Mouse (Mus musculus): Measurements from ENCODE around the gene Rtp3. TPM values are rescaled to one million over a fixed set of nuclear protein-coding genes. Genes with fewer than 3 reads are reported as not detected.

Rtp3 gene
- polyA plus RNA-seq (2014; fragmentation: Nextera tagmentation; extraction: Ambion mirVana): 0.12 TPM in 1 of 2 replicates, not detected in the other

- Histone ChIP-seq H3K36me3 (ENCODE audit: control insufficient read depth, insufficient read depth, low read length) (no peaks in the 10 kb centered on the region), H3K9me3 (ENCODE audit: control insufficient read depth, low read length) (no peaks in the 10 kb centered on the region), H3K9ac (ENCODE audit: low read length) (no peak within 1 kb of the TSS), H3K4me2 (ENCODE audit: low read length) (no peak within 1 kb of the TSS), H3K27ac (replicated peaks in 1 of 2; ENCODE audit: control insufficient read depth in 1 of 2, insufficient read depth in 1 of 2, low read depth in 2 of 2, low read length in 2 of 2) (no peak within 1 kb of the TSS), H3K27me3 (ENCODE audit: control insufficient read depth, insufficient read depth, low read length) (no peaks in the 10 kb centered on the region), H3K4me1 (ENCODE audit: control insufficient read depth in 2 of 2, insufficient read depth in 2 of 2, low read length in 2 of 2) (peaks cover 0 to 2% of the 10 kb centered on the region in 2 experiments; a peak in 1 of 4 replicates), H3K4me3 (ENCODE audit: control insufficient read depth in 1 of 2, insufficient read depth in 1 of 2, low read depth in 1 of 2, low read length in 2 of 2) (no peak within 1 kb of the TSS)
- 42% methylated on average over 6 of the region's 6 CpGs for WGBS
- no peak for ATAC-seq (ENCODE audit: insufficient number of reproducible peaks, insufficient read depth, low FRiP score, low read depth)
Observed at GRCm38 (mm10) chr9:110990204-110990603, at the start of gene Rtp3. Gene Rtp3 (minus strand): TSS chr9:110990583.

- Histone ChIP-seq H3K4me3 (ENCODE audit: control insufficient read depth in 1 of 2, insufficient read depth in 1 of 2, low read depth in 1 of 2, low read length in 2 of 2) (no peak overlapping the region), H3K27me3 (ENCODE audit: control insufficient read depth, insufficient read depth, low read length) (no peaks in the 10 kb centered on the region), H3K36me3 (ENCODE audit: control insufficient read depth, insufficient read depth, low read length) (no peaks in the 10 kb centered on the region), H3K9ac (ENCODE audit: low read length) (no peak overlapping the region), H3K4me1 (ENCODE audit: control insufficient read depth in 2 of 2, insufficient read depth in 2 of 2, low read length in 2 of 2) (no peaks in the 10 kb centered on the region), H3K4me2 (ENCODE audit: low read length) (no peak overlapping the region), H3K27ac (replicated peaks in 1 of 2; ENCODE audit: control insufficient read depth in 1 of 2, insufficient read depth in 1 of 2, low read depth in 2 of 2, low read length in 2 of 2) (no peak overlapping the region), H3K9me3 (ENCODE audit: control insufficient read depth, low read length) (no peaks in the 10 kb centered on the region)
- no peak for ATAC-seq (ENCODE audit: insufficient number of reproducible peaks, insufficient read depth, low FRiP score, low read depth)
- WGBS: 43% methylated on average over 4 of the region's 4 CpGs
Observed at GRCm38 (mm10) chr9:111039966-111040365, 49.6 kb upstream of the Rtp3 start.

DNA sequence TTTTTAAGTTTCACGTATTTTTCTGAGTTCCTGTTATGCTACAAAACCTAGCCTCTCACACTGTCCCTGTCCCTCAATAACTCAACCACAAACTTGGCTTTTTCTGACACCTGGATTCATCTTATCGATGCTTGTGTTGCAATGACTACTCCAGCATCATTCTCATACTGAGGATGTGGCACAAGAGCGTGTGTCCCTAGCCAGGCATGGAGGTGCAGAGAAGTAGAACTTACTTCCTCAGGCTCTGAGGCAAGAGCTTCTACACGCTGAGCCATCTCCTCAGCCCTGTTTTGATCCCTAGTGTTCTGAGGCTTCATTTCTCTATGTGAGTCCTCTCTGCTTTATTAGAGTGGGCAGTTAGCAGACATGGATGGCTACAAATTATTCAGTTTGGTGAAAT is 43.3 kb upstream of the Rtp3 start:
- H3K4me1 ChIP-seq (ENCODE audit: control insufficient read depth in 2 of 2, insufficient read depth in 2 of 2, low read length in 2 of 2): no peaks in the 10 kb centered on the region
- 84% methylated on average over 4 of the region's 4 CpGs for WGBS
- no peaks in the 10 kb centered on the region for H3K9me3 ChIP-seq (ENCODE audit: control insufficient read depth, low read length)
- ATAC-seq (ENCODE audit: insufficient number of reproducible peaks, insufficient read depth, low FRiP score, low read depth): no peak
- no peak overlapping the region for H3K27ac ChIP-seq (replicated peaks in 1 of 2; ENCODE audit: control insufficient read depth in 1 of 2, insufficient read depth in 1 of 2, low read depth in 2 of 2, low read length in 2 of 2)
- H3K4me3 ChIP-seq (ENCODE audit: control insufficient read depth in 1 of 2, insufficient read depth in 1 of 2, low read depth in 1 of 2, low read length in 2 of 2): no peak overlapping the region
- H3K4me2 ChIP-seq (ENCODE audit: low read length): no peak overlapping the region
- no peaks in the 10 kb centered on the region for H3K27me3 ChIP-seq (ENCODE audit: control insufficient read depth, insufficient read depth, low read length)
- H3K36me3 ChIP-seq (ENCODE audit: control insufficient read depth, insufficient read depth, low read length): no peaks in the 10 kb centered on the region
- H3K9ac ChIP-seq (ENCODE audit: low read length): no peak overlapping the region

- Histone ChIP-seq H3K4me3 (ENCODE audit: control insufficient read depth in 1 of 2, insufficient read depth in 1 of 2, low read depth in 1 of 2, low read length in 2 of 2) (no peak overlapping the region), H3K27ac (replicated peaks in 1 of 2; ENCODE audit: control insufficient read depth in 1 of 2, insufficient read depth in 1 of 2, low read depth in 2 of 2, low read length in 2 of 2) (no peak overlapping the region), H3K4me1 (ENCODE audit: control insufficient read depth in 2 of 2, insufficient read depth in 2 of 2, low read length in 2 of 2) (no peaks in the 10 kb centered on the region; a peak in 1 of 4 replicates), H3K36me3 (ENCODE audit: control insufficient read depth, insufficient read depth, low read length) (no peaks in the 10 kb centered on the region), H3K9me3 (ENCODE audit: control insufficient read depth, low read length) (no peaks in the 10 kb centered on the region), H3K27me3 (ENCODE audit: control insufficient read depth, insufficient read depth, low read length) (no peaks in the 10 kb centered on the region), H3K9ac (ENCODE audit: low read length) (no peak overlapping the region), H3K4me2 (ENCODE audit: low read length) (no peak overlapping the region)
- 78% methylated on average over 10 of the region's 10 CpGs for WGBS
- ATAC-seq (ENCODE audit: insufficient number of reproducible peaks, insufficient read depth, low FRiP score, low read depth): no peak
Observed at GRCm38 (mm10) chr9:111026791-111027190, 36.4 kb upstream of the Rtp3 start.

- Histone ChIP-seq H3K36me3 (ENCODE audit: control insufficient read depth, insufficient read depth, low read length) (no peaks in the 10 kb centered on the region), H3K4me3 (ENCODE audit: control insufficient read depth in 1 of 2, insufficient read depth in 1 of 2, low read depth in 1 of 2, low read length in 2 of 2) (no peak within 1 kb of the TSS), H3K27ac (replicated peaks in 1 of 2; ENCODE audit: control insufficient read depth in 1 of 2, insufficient read depth in 1 of 2, low read depth in 2 of 2, low read length in 2 of 2) (no peak within 1 kb of the TSS), H3K4me1 (ENCODE audit: control insufficient read depth in 2 of 2, insufficient read depth in 2 of 2, low read length in 2 of 2) (no peaks in the 10 kb centered on the region), H3K9me3 (ENCODE audit: control insufficient read depth, low read length) (no peaks in the 10 kb centered on the region), H3K9ac (ENCODE audit: low read length) (no peak within 1 kb of the TSS), H3K27me3 (ENCODE audit: control insufficient read depth, insufficient read depth, low read length) (no peaks in the 10 kb centered on the region), H3K4me2 (ENCODE audit: low read length) (no peak within 1 kb of the TSS)
- no peak for ATAC-seq (ENCODE audit: insufficient number of reproducible peaks, insufficient read depth, low FRiP score, low read depth)
- 77% methylated on average over 5 of the region's 5 CpGs for WGBS
Observed at GRCm38 (mm10) chr9:111019022-111019421, 28.6 kb upstream of the Rtp3 start, which contains the start of gene Ltf. Gene Ltf (plus strand): TSS chr9:111019271.

DNA sequence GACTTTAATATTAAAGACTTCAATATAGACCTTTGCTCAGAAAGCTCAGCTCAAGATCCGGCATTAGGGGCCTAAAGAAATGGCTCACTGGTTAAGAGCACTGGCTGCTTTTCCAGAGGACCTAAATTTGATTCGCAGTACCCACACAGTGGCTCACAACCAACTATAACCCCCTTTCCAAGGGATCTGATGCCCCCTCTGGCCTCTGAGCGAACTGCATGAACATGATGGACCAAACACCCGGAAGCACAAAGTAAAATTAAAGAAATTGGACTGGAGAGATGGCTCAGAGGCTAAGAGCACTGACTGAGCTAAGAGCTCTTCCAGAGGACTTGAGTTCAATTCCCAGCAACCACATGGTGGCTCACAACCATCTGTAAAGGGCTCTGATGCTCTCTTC is 25.3 kb upstream of the Rtp3 start:
- WGBS: 89% methylated on average over 4 of the region's 4 CpGs
- no peak for ATAC-seq (ENCODE audit: insufficient number of reproducible peaks, insufficient read depth, low FRiP score, low read depth)
- Histone ChIP-seq H3K4me3 (ENCODE audit: control insufficient read depth in 1 of 2, insufficient read depth in 1 of 2, low read depth in 1 of 2, low read length in 2 of 2) (no peak overlapping the region), H3K9ac (ENCODE audit: low read length) (no peak overlapping the region), H3K27me3 (ENCODE audit: control insufficient read depth, insufficient read depth, low read length) (no peaks in the 10 kb centered on the region), H3K27ac (replicated peaks in 1 of 2; ENCODE audit: control insufficient read depth in 1 of 2, insufficient read depth in 1 of 2, low read depth in 2 of 2, low read length in 2 of 2) (no peak overlapping the region), H3K4me2 (ENCODE audit: low read length) (no peak overlapping the region), H3K36me3 (ENCODE audit: control insufficient read depth, insufficient read depth, low read length) (no peaks in the 10 kb centered on the region), H3K4me1 (ENCODE audit: control insufficient read depth in 2 of 2, insufficient read depth in 2 of 2, low read length in 2 of 2) (peaks cover 4 to 7% of the 10 kb centered on the region in 2 experiments; a peak in 2 of 4 replicates), H3K9me3 (ENCODE audit: control insufficient read depth, low read length) (no peaks in the 10 kb centered on the region)

DNA sequence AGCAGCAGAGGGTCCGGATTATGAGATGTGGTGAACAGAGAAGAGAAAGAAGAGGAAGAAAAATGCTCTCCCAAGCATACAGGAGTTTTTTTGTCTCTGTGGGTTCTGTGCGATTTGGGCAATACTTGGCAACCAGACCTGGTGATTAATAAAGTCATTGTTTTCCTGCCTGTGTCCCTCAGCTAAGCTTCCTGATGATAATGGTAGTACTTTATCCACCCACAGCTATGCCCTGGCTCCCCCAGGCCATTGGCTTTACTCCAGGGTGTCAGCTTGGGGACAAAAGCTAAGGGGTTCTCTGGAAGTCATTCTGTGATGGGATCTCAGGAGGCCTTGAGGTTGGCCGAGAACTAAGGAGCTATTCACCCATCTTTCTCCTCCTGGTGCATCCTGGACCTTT is 21.7 kb upstream of the Rtp3 start:
- ATAC-seq (ENCODE audit: insufficient number of reproducible peaks, insufficient read depth, low FRiP score, low read depth): no peak
- no peaks in the 10 kb centered on the region for H3K9me3 ChIP-seq (ENCODE audit: control insufficient read depth, low read length)
- H3K4me3 ChIP-seq (ENCODE audit: control insufficient read depth in 1 of 2, insufficient read depth in 1 of 2, low read depth in 1 of 2, low read length in 2 of 2): no peak overlapping the region
- no peak overlapping the region for H3K9ac ChIP-seq (ENCODE audit: low read length)
- no peaks in the 10 kb centered on the region; the same call in 1 of the 2 replicates for H3K27me3 ChIP-seq (ENCODE audit: control insufficient read depth, insufficient read depth, low read length)
- H3K4me1 ChIP-seq (ENCODE audit: control insufficient read depth in 2 of 2, insufficient read depth in 2 of 2, low read length in 2 of 2): peaks cover 4 to 7% of the 10 kb centered on the region in 2 experiments; a peak in 2 of 4 replicates
- H3K27ac ChIP-seq (replicated peaks in 1 of 2; ENCODE audit: control insufficient read depth in 1 of 2, insufficient read depth in 1 of 2, low read depth in 2 of 2, low read length in 2 of 2): no peak overlapping the region
- H3K4me2 ChIP-seq (ENCODE audit: low read length): no peak overlapping the region
- 60% methylated on average over 3 of the region's 3 CpGs for WGBS
- H3K36me3 ChIP-seq (ENCODE audit: control insufficient read depth, insufficient read depth, low read length): no peaks in the 10 kb centered on the region

- Histone ChIP-seq H3K27ac (replicated peaks in 1 of 2; ENCODE audit: control insufficient read depth in 1 of 2, insufficient read depth in 1 of 2, low read depth in 2 of 2, low read length in 2 of 2) (no peak overlapping the region), H3K9ac (ENCODE audit: low read length) (no peak overlapping the region), H3K4me2 (ENCODE audit: low read length) (no peak overlapping the region), H3K4me3 (ENCODE audit: control insufficient read depth in 1 of 2, insufficient read depth in 1 of 2, low read depth in 1 of 2, low read length in 2 of 2) (no peak overlapping the region), H3K4me1 (ENCODE audit: control insufficient read depth in 2 of 2, insufficient read depth in 2 of 2, low read length in 2 of 2) (peaks cover 4 to 7% of the 10 kb centered on the region in 2 experiments; a peak in 2 of 4 replicates), H3K27me3 (ENCODE audit: control insufficient read depth, insufficient read depth, low read length) (no peaks in the 10 kb centered on the region; the same call in 1 of the 2 replicates), H3K9me3 (ENCODE audit: control insufficient read depth, low read length) (no peaks in the 10 kb centered on the region), H3K36me3 (ENCODE audit: control insufficient read depth, insufficient read depth, low read length) (no peaks in the 10 kb centered on the region)
- 71% methylated on average over 9 of the region's 9 CpGs for WGBS
- ATAC-seq (ENCODE audit: insufficient number of reproducible peaks, insufficient read depth, low FRiP score, low read depth): no peak
Observed at GRCm38 (mm10) chr9:111011550-111011949, 21.2 kb upstream of the Rtp3 start.
